Mouse (Mus musculus) hindbrain, embryonic 11.5 days (tissue): ENCODE measurements around the gene Ank3. TPM values are rescaled to one million over a fixed set of nuclear protein-coding genes. Genes with fewer than 3 reads are reported as not detected.
A peak's percentile ranks its signal among the peaks of the same experiment; 100 is the strongest.

Experiments
- ATAC-seq: fragments of 200-750 bp; cut with Nextera tagmentation; 2 replicates; pipeline ENCODE4 v1.8.0; 2017; ENCODE audit warnings: mild to moderate bottlenecking, moderate TSS enrichment, moderate library complexity; ENCODE audit not compliant: low FRiP score
- DNase-seq: peaks from one replicate; pipeline ENCODE4 v3.0.0-alpha.2; 2015; ENCODE audit warnings: low spot score
- H3K27ac ChIP-seq: fragments of 300-500 bp; sonication (generic); 2 replicates; pipeline ENCODE4 v1.5.1; 2014; ENCODE audit warnings: mild to moderate bottlenecking, low read depth, low read length
- H3K27me3 ChIP-seq: fragments of 300-500 bp; sonication (generic); 2 replicates; pipeline ENCODE4 v1.6.1; 2014; ENCODE audit warnings: mild to moderate bottlenecking, low read length, moderate library complexity, mixed read lengths; ENCODE audit not compliant: control insufficient read depth, insufficient read depth
- H3K36me3 ChIP-seq: fragments of 300-500 bp; sonication (generic); 2 replicates; pipeline ENCODE4 v1.6.1; 2014; ENCODE audit warnings: mild to moderate bottlenecking, low read length, moderate library complexity, mixed read lengths; ENCODE audit not compliant: control insufficient read depth, insufficient read depth
- H3K4me1 ChIP-seq: fragments of 300-500 bp; sonication (generic); replicated peaks from 2 replicates; pipeline ENCODE4 v1.6.1; 2014; ENCODE audit warnings: low read length, mixed read lengths; ENCODE audit not compliant: control insufficient read depth, insufficient read depth
- H3K4me2 ChIP-seq: fragments of 300-500 bp; sonication (generic); replicated peaks from 2 replicates; pipeline ENCODE4 v1.6.1; 2014; ENCODE audit warnings: mild to moderate bottlenecking, low read depth, low read length
- H3K4me3 ChIP-seq: fragments of 300-500 bp; sonication (generic); 2 replicates; pipeline ENCODE4 v1.5.1; 2014; ENCODE audit warnings: low read depth, low read length
- H3K9ac ChIP-seq: fragments of 300-500 bp; sonication (generic); 2 replicates; pipeline ENCODE4 v1.6.1; 2014; ENCODE audit warnings: low read depth, low read length
- H3K9me3 ChIP-seq: fragments of 300-500 bp; sonication (generic); 2 replicates; pipeline ENCODE4 v1.6.1; 2016; ENCODE audit warnings: low read length; ENCODE audit not compliant: control insufficient read depth
- WGBS: fragments of 180-500 bp; shearing (Covaris S2); extraction: QIAGEN DNeasy Blood & Tissue Kit; methylation state at CpG from one replicate; pipeline ENCODE4 v1.1.7; 2014; 5-methylcytosine and 5-hydroxymethylcytosine counted together
- polyA plus RNA-seq: library from polyadenylated mRNA; unstranded; fragments of >200 nt; fragmentation: Nextera tagmentation; extraction: Ambion mirVana; gene quantifications from 2 replicates; pipeline ENCODE4 v1.2.1, GENCODE M21; 2014

Gene Ank3
- polyA plus RNA-seq, 1 experiment from 2014 or later, result 97.7 TPM

GRCm38 (mm10) chr10:69476871-69477270 lies 78.3 kb downstream of the Ank3 start:
- DNase-seq, result no peak
- Histone ChIP-seq H3K4me1 (no peaks in the 10 kb centered on the region), H3K27me3 (no peaks in the 10 kb centered on the region), H3K4me2 (no peak overlapping the region), H3K36me3 (no peaks in the 10 kb centered on the region), H3K9me3 (no peaks in the 10 kb centered on the region), H3K27ac (no peak overlapping the region), H3K4me3 (no peak overlapping the region), H3K9ac (no peak overlapping the region)
- WGBS, result 21% methylated on average over 1 of the region's 1 CpGs
- no peak for ATAC-seq

DNA sequence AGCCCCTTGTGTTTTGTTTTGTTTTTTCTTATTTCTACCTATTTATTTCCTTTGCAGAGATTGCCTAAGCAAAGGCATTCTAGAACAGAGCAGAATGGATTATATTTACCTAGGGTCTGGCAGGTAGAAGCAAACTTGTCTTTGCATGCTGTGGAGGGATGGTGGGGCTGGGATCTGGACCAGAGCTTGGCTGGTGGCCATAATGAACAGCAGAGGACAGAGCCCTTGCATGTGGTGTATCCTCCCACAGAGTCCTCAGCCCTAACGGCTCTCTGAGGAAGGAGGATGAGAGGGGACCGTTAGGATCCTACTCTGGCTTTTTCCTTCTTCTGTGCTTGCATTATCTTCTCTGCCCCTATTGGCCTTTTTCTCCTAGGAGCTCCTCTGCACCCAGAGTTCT lies 79.1 kb downstream of the Ank3 start:
- 84% methylated on average over 2 of the region's 2 CpGs for WGBS
- H3K4me2 ChIP-seq, result no peak overlapping the region

GRCm38 (mm10) chr10:69478831-69479230 lies 80.3 kb downstream of the Ank3 start:
- no peak overlapping the region for H3K9ac ChIP-seq
- H3K27me3 ChIP-seq, result no peaks in the 10 kb centered on the region
- no peaks in the 10 kb centered on the region for H3K4me1 ChIP-seq
- H3K9me3 ChIP-seq, result no peaks in the 10 kb centered on the region
- WGBS, result 68% methylated on average over 3 of the region's 3 CpGs
- no peak for DNase-seq
- H3K27ac ChIP-seq, result no peak overlapping the region
- no peak for ATAC-seq
- H3K4me2 ChIP-seq, result no peak overlapping the region
- H3K36me3 ChIP-seq, result no peaks in the 10 kb centered on the region
- H3K4me3 ChIP-seq, result no peak overlapping the region

More for the DNA sequence above, 79.1 kb downstream of the Ank3 start:
- DNase-seq (no peak), ATAC-seq (no peak)
- no peak overlapping the region for H3K4me3 ChIP-seq
- H3K9me3 ChIP-seq, result no peaks in the 10 kb centered on the region
- no peak overlapping the region for H3K9ac ChIP-seq
- no peaks in the 10 kb centered on the region for H3K27me3 ChIP-seq
- H3K27ac ChIP-seq, result no peak overlapping the region
- H3K4me1 ChIP-seq, result no peaks in the 10 kb centered on the region
- no peaks in the 10 kb centered on the region for H3K36me3 ChIP-seq

DNA sequence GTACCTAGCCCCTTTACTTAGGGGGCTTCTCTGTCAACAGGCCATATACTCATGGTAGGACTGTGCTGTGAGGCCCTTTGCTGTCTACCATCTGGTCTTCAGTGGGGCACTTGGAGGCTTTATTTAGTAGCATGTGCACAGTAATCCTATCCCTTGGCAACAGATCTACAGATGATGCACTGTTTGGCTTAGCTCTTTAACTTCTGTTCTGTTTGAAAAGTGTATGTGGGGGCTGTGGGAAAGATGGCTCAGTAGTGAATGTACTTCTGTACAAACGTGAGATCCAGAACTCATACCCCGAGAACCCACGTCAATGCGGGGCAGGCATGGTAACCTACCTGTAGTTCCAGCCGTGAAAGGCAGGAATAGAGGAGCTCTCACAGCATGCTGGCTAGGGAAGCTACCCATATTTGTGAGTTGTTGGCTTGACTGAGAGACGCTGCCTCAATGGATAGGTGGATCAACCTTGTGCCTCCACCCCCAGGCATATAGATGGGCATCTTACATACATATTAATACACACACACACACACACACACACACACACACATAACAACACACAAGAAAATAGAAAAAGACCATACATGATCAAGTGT lies 86.7 kb downstream of the Ank3 start:
- no peaks in the 10 kb centered on the region for H3K27me3 ChIP-seq
- DNase-seq (no peak), ATAC-seq (no peak)
- 89% methylated on average over 6 of the region's 6 CpGs for WGBS
- H3K9me3 ChIP-seq, result no peaks in the 10 kb centered on the region
- no peaks in the 10 kb centered on the region for H3K4me1 ChIP-seq
- no peak overlapping the region for H3K27ac ChIP-seq
- H3K4me3 ChIP-seq, result no peak overlapping the region
- H3K36me3 ChIP-seq, result no peaks in the 10 kb centered on the region
- no peak overlapping the region for H3K4me2 ChIP-seq
- no peak overlapping the region for H3K9ac ChIP-seq

- no peaks in the 10 kb centered on the region for H3K36me3 ChIP-seq
- no peaks in the 10 kb centered on the region for H3K9me3 ChIP-seq
- ATAC-seq (no peak), DNase-seq (no peak)
- no peak overlapping the region for H3K4me2 ChIP-seq
- 89% methylated on average over 5 of the region's 5 CpGs for WGBS
- H3K4me3 ChIP-seq, result no peak overlapping the region
- H3K27me3 ChIP-seq, result no peaks in the 10 kb centered on the region
- no peaks in the 10 kb centered on the region for H3K4me1 ChIP-seq
- no peak overlapping the region for H3K9ac ChIP-seq
- no peak overlapping the region for H3K27ac ChIP-seq
Measured at GRCm38 (mm10) chr10:69490182-69490581, 91.6 kb downstream of the Ank3 start.

DNA sequence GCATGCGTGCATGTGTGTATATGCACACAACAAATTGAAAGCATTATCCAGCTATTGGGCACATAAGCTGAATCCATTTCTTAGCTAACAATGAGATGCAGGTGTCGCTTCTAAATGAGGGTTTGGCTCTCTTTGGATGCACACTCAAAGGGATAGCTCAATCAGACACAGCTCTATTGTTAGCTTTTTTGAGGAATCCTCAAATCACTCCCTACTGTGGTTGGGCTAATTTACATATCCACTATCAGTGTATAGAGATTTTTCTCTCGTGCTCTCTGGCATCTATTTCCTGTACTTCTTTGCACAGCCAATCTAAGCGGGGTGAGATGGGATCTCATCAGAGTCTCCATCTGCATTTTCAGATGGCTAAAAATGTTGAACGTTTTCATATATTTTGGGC lies 93.4 kb downstream of the Ank3 start:
- H3K27me3 ChIP-seq, result no peaks in the 10 kb centered on the region
- WGBS, result 73% methylated on average over 5 of the region's 5 CpGs
- no peak overlapping the region for H3K27ac ChIP-seq
- H3K9ac ChIP-seq, result no peak overlapping the region
- H3K36me3 ChIP-seq, result no peaks in the 10 kb centered on the region
- DNase-seq (no peak), ATAC-seq (no peak)
- no peak overlapping the region for H3K4me2 ChIP-seq
- H3K9me3 ChIP-seq, result no peaks in the 10 kb centered on the region
- H3K4me1 ChIP-seq, result no peaks in the 10 kb centered on the region
- no peak overlapping the region for H3K4me3 ChIP-seq

- no peaks in the 10 kb centered on the region for H3K27me3 ChIP-seq
- H3K4me1 ChIP-seq, result no peaks in the 10 kb centered on the region
- ATAC-seq (no peak), DNase-seq (no peak)
- no peak overlapping the region for H3K9ac ChIP-seq
- 76% methylated on average over 17 of the region's 17 CpGs for WGBS
- H3K27ac ChIP-seq, result no peak overlapping the region
- H3K36me3 ChIP-seq, result no peaks in the 10 kb centered on the region
- H3K4me3 ChIP-seq, result no peak overlapping the region
- no peak overlapping the region for H3K4me2 ChIP-seq
- H3K9me3 ChIP-seq, result no peaks in the 10 kb centered on the region
Measured at GRCm38 (mm10) chr10:69497382-69497781, 98.8 kb downstream of the Ank3 start.

GRCm38 (mm10) chr10:69500171-69500860 lies 101.7 kb downstream of the Ank3 start:
- DNase-seq (peak; percentile 61), ATAC-seq (no peak)
- WGBS, result 57% methylated on average over 11 of the region's 11 CpGs
- H3K4me1 ChIP-seq, result no peaks in the 10 kb centered on the region
- no peaks in the 10 kb centered on the region for H3K27me3 ChIP-seq
- no peaks in the 10 kb centered on the region for H3K9me3 ChIP-seq
- H3K4me2 ChIP-seq, result no peak overlapping the region
- H3K9ac ChIP-seq, result no peak overlapping the region
- H3K36me3 ChIP-seq, result no peaks in the 10 kb centered on the region
- H3K27ac ChIP-seq, result no peak overlapping the region
- no peak overlapping the region for H3K4me3 ChIP-seq

DNA sequence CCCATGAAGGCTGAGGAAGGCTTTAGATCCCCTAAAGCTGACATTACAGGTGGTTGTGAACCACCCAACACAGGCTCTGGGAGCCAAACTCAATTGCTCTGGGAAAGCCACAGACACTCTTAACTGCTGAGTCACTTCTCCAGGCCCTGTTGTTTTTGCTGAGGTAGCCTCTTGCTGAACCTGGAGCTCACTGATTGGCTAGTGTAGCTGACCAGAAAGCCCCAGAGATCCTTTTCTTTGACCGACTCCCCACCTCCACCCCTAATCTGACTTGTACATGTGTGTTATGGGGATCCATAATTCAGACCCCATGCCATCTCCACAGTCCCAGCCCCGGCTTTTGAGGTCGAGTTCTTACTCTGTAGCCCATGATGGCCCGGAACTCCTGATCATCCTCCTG lies 105.2 kb downstream of the Ank3 start:
- H3K4me3 ChIP-seq, result no peak overlapping the region
- no peak overlapping the region for H3K9ac ChIP-seq
- no peaks in the 10 kb centered on the region for H3K27me3 ChIP-seq
- no peak for DNase-seq
- no peaks in the 10 kb centered on the region for H3K4me1 ChIP-seq
- 90% methylated on average over 4 of the region's 4 CpGs for WGBS
- no peaks in the 10 kb centered on the region for H3K9me3 ChIP-seq
- H3K27ac ChIP-seq, result no peak overlapping the region
- no peak for ATAC-seq
- H3K36me3 ChIP-seq, result no peaks in the 10 kb centered on the region
- no peak overlapping the region for H3K4me2 ChIP-seq
